Mouse (Mus musculus): ENCODE data around the gene Tbx10.

GRCm38 (mm10) chr19:4003641-4004040 is 11.1 kb downstream of the Tbx10 start:
- TF ChIP-seq CTCF (IDR thresholded peaks at IDR 0.05; ENCODE audit: control insufficient read depth, insufficient read depth, insufficient read length) (no peak), MAX (IDR thresholded peaks at IDR 0.05) (no peak), FOSL1 (IDR thresholded peaks at IDR 0.05; ENCODE audit: insufficient read depth, low read length, poor library complexity, severe bottlenecking) (no peak)

Data from C2C12 (cell line).